Mouse (Mus musculus) forelimb bud, embryonic 11.5 days (tissue): ENCODE data around the gene Atg16l2.

ENCODE experiments used
- DNase-seq: peaks from one replicate; pipeline ENCODE4 v3.0.0-alpha.2; 2012; ENCODE audit warnings: low read depth, low spot score

The Atg16l2 gene

GRCm38 (mm10) chr7:101292086-101292485 is 10.0 kb downstream of the Atg16l2 start:
- DNase-seq: no peak

- no peak for DNase-seq
Observed at GRCm38 (mm10) chr7:101291641-101292040, 10.4 kb downstream of the Atg16l2 start.

GRCm38 (mm10) chr7:101291211-101291610 is 10.8 kb downstream of the Atg16l2 start:
- DNase-seq: no peak

- no peak for DNase-seq
Observed at GRCm38 (mm10) chr7:101290401-101290800, 11.7 kb downstream of the Atg16l2 start.

GRCm38 (mm10) chr7:101288436-101288835 is 13.6 kb downstream of the Atg16l2 start:
- DNase-seq: peak; percentile 60

- no peak for DNase-seq
Observed at GRCm38 (mm10) chr7:101287820-101288219, 14.2 kb downstream of the Atg16l2 start.

- DNase-seq: no peak
Observed at GRCm38 (mm10) chr7:101286891-101287290, 15.2 kb downstream of the Atg16l2 start.

- no peak for DNase-seq
Observed at GRCm38 (mm10) chr7:101284504-101284903, 17.5 kb downstream of the Atg16l2 start.

GRCm38 (mm10) chr7:101282721-101283120 is 19.3 kb downstream of the Atg16l2 start:
- no peak for DNase-seq

- no peak for DNase-seq
Observed at GRCm38 (mm10) chr7:101272466-101273160, 29.4 kb downstream of the Atg16l2 start.

GRCm38 (mm10) chr7:101271602-101272001 is 30.4 kb downstream of the Atg16l2 start:
- DNase-seq: no peak

GRCm38 (mm10) chr7:101267457-101268259 is 34.4 kb downstream of the Atg16l2 start:
- no peak for DNase-seq

- no peak for DNase-seq
Observed at GRCm38 (mm10) chr7:101263511-101263910, 38.5 kb downstream of the Atg16l2 start.

GRCm38 (mm10) chr7:101261941-101262546 is 40.0 kb downstream of the Atg16l2 start:
- DNase-seq: no peak

- no peak for DNase-seq
Observed at GRCm38 (mm10) chr7:101258482-101258881, 43.6 kb downstream of the Atg16l2 start.

- no peak for DNase-seq
Observed at GRCm38 (mm10) chr7:101253071-101253470, 49.0 kb downstream of the Atg16l2 start.

GRCm38 (mm10) chr7:101249173-101249572 is 52.9 kb downstream of the Atg16l2 start:
- DNase-seq: no peak

GRCm38 (mm10) chr7:101248760-101249159 is 53.3 kb downstream of the Atg16l2 start:
- DNase-seq: no peak

GRCm38 (mm10) chr7:101236712-101237473 is 65.2 kb downstream of the Atg16l2 start:
- no peak for DNase-seq

GRCm38 (mm10) chr7:101232716-101233115 is 69.3 kb downstream of the Atg16l2 start:
- DNase-seq: no peak

- DNase-seq: peak; percentile 40
Observed at GRCm38 (mm10) chr7:101231458-101231857, 70.6 kb downstream of the Atg16l2 start.

- DNase-seq: no peak
Observed at GRCm38 (mm10) chr7:101229336-101229735, 72.7 kb downstream of the Atg16l2 start.
